Mouse (Mus musculus): Measurements from ENCODE around the gene Sirt5. TPM values are rescaled to one million over a fixed set of nuclear protein-coding genes. Genes with fewer than 3 reads are reported as not detected.

Gene Sirt5
- polyA plus RNA-seq, 1 experiment: 6.7 TPM

DNA sequence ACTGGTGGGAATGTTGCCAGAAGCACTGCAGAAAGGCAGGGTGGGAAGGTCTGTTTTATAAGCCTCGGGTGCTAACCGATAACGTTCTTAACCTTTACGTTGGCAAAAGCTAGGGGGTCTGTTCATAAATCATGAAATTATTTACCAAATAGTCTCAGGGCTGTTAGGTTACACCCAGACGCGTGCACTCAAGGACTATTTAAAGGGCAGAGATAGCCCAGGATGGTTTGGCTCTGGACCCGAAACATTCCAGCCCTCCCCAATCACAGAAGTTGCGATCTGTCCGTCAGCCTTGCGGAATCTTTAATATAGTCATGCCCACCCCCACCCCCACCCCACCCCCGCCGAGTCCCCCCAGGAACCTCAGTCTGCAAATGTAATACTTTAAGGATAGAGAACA, 10.9 kb upstream of the Sirt5 start:
- H3K4me2 ChIP-seq (ENCODE audit: low read depth): peak overlapping the region; percentile 36
- TF ChIP-seq MYOG (IDR thresholded peaks at IDR 0.05; ENCODE audit: control insufficient read depth in 1 of 3, insufficient read depth in 1 of 3, insufficient read length in 2 of 3, low read depth in 2 of 3): no peak
- no peak for TF ChIP-seq POLR2A (IDR thresholded peaks at IDR 0.05; ENCODE audit: insufficient read length, low read depth)
- TF ChIP-seq CEBPB (IDR thresholded peaks at IDR 0.05; ENCODE audit: insufficient read depth, poor library complexity, severe bottlenecking): no peak
- TF ChIP-seq SRF (IDR thresholded peaks at IDR 0.05; ENCODE audit: control insufficient read depth, insufficient read length, low read depth): no peak
- no peak for TF ChIP-seq MAX (IDR thresholded peaks at IDR 0.05; ENCODE audit: low read depth)
- TF ChIP-seq E2F4 (IDR thresholded peaks at IDR 0.05; ENCODE audit: insufficient read depth): no peak
- TF ChIP-seq TCF3 (IDR thresholded peaks at IDR 0.05; ENCODE audit: insufficient read length, low read depth): no peak
- TF ChIP-seq USF1 (IDR thresholded peaks at IDR 0.05; ENCODE audit: low read depth): no peak
- TF ChIP-seq MYOD1 (IDR thresholded peaks at IDR 0.05; ENCODE audit: control insufficient read depth in 1 of 3, insufficient read length in 2 of 3, low read depth in 2 of 3): no peak
- TF ChIP-seq TCF12 (IDR thresholded peaks at IDR 0.05; ENCODE audit: insufficient read depth, poor library complexity, severe bottlenecking): no peak

DNA sequence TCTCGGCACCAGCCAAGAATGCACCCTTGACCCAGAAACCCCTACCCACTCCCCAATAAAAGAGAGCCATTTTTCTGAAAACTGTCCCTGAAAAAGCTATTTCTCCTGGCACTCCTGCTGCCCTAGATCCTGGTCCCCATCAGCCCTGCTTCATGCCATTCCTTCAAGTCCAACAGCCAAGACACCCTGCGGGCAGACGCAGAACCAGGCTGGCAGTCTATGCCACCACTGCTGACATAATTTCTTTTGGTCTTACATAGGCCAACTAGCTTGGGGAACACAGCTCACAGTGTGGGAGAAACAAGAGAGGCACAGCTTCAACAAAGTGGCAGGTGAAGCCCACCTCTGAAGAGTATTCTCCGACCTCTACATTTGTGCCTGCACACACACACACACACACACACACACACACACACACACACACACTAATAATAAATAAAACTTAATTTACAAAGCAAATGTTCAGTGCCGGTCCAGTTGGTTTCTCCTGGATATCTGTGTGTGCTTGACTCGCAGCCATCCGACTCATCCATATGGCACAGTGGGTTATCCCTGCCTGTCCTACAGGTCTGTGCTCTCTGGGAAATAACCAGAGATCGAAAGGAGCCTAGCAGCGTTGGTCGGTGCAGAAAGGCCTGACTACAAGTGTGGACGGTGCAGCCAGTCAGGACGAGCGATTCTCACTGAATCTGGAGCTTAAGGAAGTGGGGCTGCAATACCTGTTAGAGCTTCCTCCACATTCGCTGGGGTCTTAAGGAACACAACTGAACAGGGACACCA, 8.8 kb upstream of the Sirt5 start:
- H3K79me2 ChIP-seq (ENCODE audit: control insufficient read depth, insufficient read depth): no peaks in the 10 kb centered on the region
- H3ac ChIP-seq (ENCODE audit: control insufficient read depth, insufficient read length): no peak overlapping the region
- no peaks in the 10 kb centered on the region for H3K36me3 ChIP-seq (ENCODE audit: control insufficient read depth, insufficient read depth)
- TF ChIP-seq TCF12 (IDR thresholded peaks at IDR 0.05; ENCODE audit: insufficient read depth, poor library complexity, severe bottlenecking) (no peak), MYOG (IDR thresholded peaks at IDR 0.05; ENCODE audit: control insufficient read depth in 1 of 3, insufficient read depth in 1 of 3, insufficient read length in 2 of 3, low read depth in 2 of 3) (no peak), CEBPB (IDR thresholded peaks at IDR 0.05; ENCODE audit: insufficient read depth, poor library complexity, severe bottlenecking) (no peak), POLR2AphosphoS2 (IDR thresholded peaks at IDR 0.05; ENCODE audit: insufficient read length, low read depth) (no peak), POLR2A (IDR thresholded peaks at IDR 0.05; ENCODE audit: insufficient read length, low read depth) (no peak), E2F4 (IDR thresholded peaks at IDR 0.05; ENCODE audit: insufficient read depth) (no peak), MYOD1 (IDR thresholded peaks at IDR 0.05; ENCODE audit: control insufficient read depth in 1 of 3, insufficient read length in 2 of 3, low read depth in 2 of 3) (no peak), REST (IDR thresholded peaks at IDR 0.05; ENCODE audit: insufficient read depth, insufficient read length) (no peak), TCF3 (IDR thresholded peaks at IDR 0.05; ENCODE audit: insufficient read length, low read depth) (no peak), MAX (IDR thresholded peaks at IDR 0.05; ENCODE audit: low read depth) (no peak), SRF (IDR thresholded peaks at IDR 0.05; ENCODE audit: control insufficient read depth, insufficient read length, low read depth) (no peak), USF1 (IDR thresholded peaks at IDR 0.05; ENCODE audit: low read depth) (no peak)
- no peaks in the 10 kb centered on the region for H3K27me3 ChIP-seq (ENCODE audit: control insufficient read depth, insufficient read depth, insufficient read length)
- H3K4me3 ChIP-seq: no peak overlapping the region
- H3K4me2 ChIP-seq (ENCODE audit: low read depth): no peak overlapping the region

More for the DNA sequence above, 10.9 kb upstream of the Sirt5 start:
- H3ac ChIP-seq (ENCODE audit: control insufficient read depth, insufficient read length): no peak overlapping the region
- no peaks in the 10 kb centered on the region for H3K36me3 ChIP-seq (ENCODE audit: control insufficient read depth, insufficient read depth)
- no peak overlapping the region for H3K4me3 ChIP-seq
- H3K27me3 ChIP-seq (ENCODE audit: control insufficient read depth, insufficient read depth, insufficient read length): no peaks in the 10 kb centered on the region
- no peaks in the 10 kb centered on the region for H3K79me2 ChIP-seq (ENCODE audit: control insufficient read depth, insufficient read depth)

DNA sequence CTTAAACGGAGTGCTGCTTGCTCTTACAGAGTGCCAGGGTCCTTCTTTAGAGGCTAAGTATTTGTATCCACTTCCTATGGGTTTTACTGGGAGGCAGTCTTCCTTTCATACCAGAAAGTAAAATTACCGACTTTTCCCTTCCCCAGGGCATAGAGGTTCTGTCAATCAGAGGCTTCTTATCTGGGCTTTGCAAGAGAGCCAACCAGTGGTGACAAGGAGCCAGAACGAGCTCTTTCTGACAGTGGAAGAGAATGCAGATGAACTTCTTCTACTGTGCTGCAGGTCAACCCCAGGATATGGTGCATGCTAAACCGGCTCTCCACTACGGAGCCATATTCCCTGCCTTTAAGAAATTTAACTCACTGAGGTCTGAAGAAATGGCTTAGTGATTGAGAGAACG, 4.8 kb upstream of the Sirt5 start:
- no peak overlapping the region for H3K4me3 ChIP-seq
- TF ChIP-seq MAX (IDR thresholded peaks at IDR 0.05; ENCODE audit: low read depth) (no peak), POLR2A (IDR thresholded peaks at IDR 0.05; ENCODE audit: insufficient read length, low read depth) (no peak), CEBPB (IDR thresholded peaks at IDR 0.05; ENCODE audit: insufficient read depth, poor library complexity, severe bottlenecking) (no peak), E2F4 (IDR thresholded peaks at IDR 0.05; ENCODE audit: insufficient read depth) (no peak), MYOD1 (IDR thresholded peaks at IDR 0.05; ENCODE audit: control insufficient read depth in 1 of 3, insufficient read length in 2 of 3, low read depth in 2 of 3) (no peak), REST (IDR thresholded peaks at IDR 0.05; ENCODE audit: insufficient read depth, insufficient read length) (no peak), SRF (IDR thresholded peaks at IDR 0.05; ENCODE audit: control insufficient read depth, insufficient read length, low read depth) (no peak), TCF12 (IDR thresholded peaks at IDR 0.05; ENCODE audit: insufficient read depth, poor library complexity, severe bottlenecking) (no peak), MYOG (IDR thresholded peaks at IDR 0.05; ENCODE audit: control insufficient read depth in 1 of 3, insufficient read depth in 1 of 3, insufficient read length in 2 of 3, low read depth in 2 of 3) (no peak), POLR2AphosphoS2 (IDR thresholded peaks at IDR 0.05; ENCODE audit: insufficient read length, low read depth) (no peak), TCF3 (IDR thresholded peaks at IDR 0.05; ENCODE audit: insufficient read length, low read depth) (no peak), USF1 (IDR thresholded peaks at IDR 0.05; ENCODE audit: low read depth) (no peak)
- H3K27me3 ChIP-seq (ENCODE audit: control insufficient read depth, insufficient read depth, insufficient read length): no peaks in the 10 kb centered on the region
- H3K79me2 ChIP-seq (ENCODE audit: control insufficient read depth, insufficient read depth): no peaks in the 10 kb centered on the region
- H3ac ChIP-seq (ENCODE audit: control insufficient read depth, insufficient read length): no peak overlapping the region
- H3K4me2 ChIP-seq (ENCODE audit: low read depth): no peak overlapping the region
- H3K36me3 ChIP-seq (ENCODE audit: control insufficient read depth, insufficient read depth): no peaks in the 10 kb centered on the region

DNA sequence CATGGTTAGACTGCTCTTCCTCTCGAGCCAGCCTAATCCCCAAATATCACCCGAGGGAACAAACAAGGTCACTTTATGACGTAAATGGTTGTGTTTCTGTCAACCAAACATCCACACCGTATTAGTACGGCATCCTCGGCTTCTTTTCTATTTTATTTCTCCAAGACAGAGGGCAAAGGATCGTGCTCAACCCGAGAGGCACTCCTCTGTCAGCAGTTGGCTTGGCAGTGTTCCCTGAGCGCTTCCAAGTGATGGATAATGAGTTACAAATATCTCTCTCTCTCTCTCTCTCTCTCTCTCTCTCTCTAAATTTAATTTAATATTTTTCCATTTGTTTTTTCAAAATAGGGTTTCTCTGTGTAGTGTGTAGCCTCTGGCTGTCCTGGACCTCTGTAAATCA, 2.9 kb upstream of the Sirt5 start:
- Histone ChIP-seq H3K4me3 (no peak overlapping the region), H3K79me2 (ENCODE audit: control insufficient read depth, insufficient read depth) (no peaks in the 10 kb centered on the region)
- TF ChIP-seq CEBPB (IDR thresholded peaks at IDR 0.05; ENCODE audit: insufficient read depth, poor library complexity, severe bottlenecking) (no peak), MYOD1 (IDR thresholded peaks at IDR 0.05; ENCODE audit: control insufficient read depth in 1 of 3, insufficient read length in 2 of 3, low read depth in 2 of 3) (no peak), MAX (IDR thresholded peaks at IDR 0.05; ENCODE audit: low read depth) (no peak), MYOG (IDR thresholded peaks at IDR 0.05; ENCODE audit: control insufficient read depth in 1 of 3, insufficient read depth in 1 of 3, insufficient read length in 2 of 3, low read depth in 2 of 3) (no peak), SRF (IDR thresholded peaks at IDR 0.05; ENCODE audit: control insufficient read depth, insufficient read length, low read depth) (no peak), USF1 (IDR thresholded peaks at IDR 0.05; ENCODE audit: low read depth) (no peak), TCF12 (IDR thresholded peaks at IDR 0.05; ENCODE audit: insufficient read depth, poor library complexity, severe bottlenecking) (no peak)

More for the DNA sequence above, 2.9 kb upstream of the Sirt5 start:
- Histone ChIP-seq H3K4me2 (ENCODE audit: low read depth) (peak overlapping the region; percentile 27), H3K27me3 (ENCODE audit: control insufficient read depth, insufficient read depth, insufficient read length) (no peaks in the 10 kb centered on the region), H3K36me3 (ENCODE audit: control insufficient read depth, insufficient read depth) (no peaks in the 10 kb centered on the region), H3ac (ENCODE audit: control insufficient read depth, insufficient read length) (no peak overlapping the region)
